Mouse (Mus musculus) NIH3T3 (cell line): ENCODE data around the gene Gm11116.
"Not testable (repeated sequence)": the region's sequence is repeated elsewhere in the genome, so short reads cannot be mapped to it uniquely, and the experiment has no call there.

Source experiments
- DNase-seq: peaks from one replicate; pipeline ENCODE4 v3.0.0-alpha.2; 2012; ENCODE audit warnings: low read depth

Gm11116 gene

DNA sequence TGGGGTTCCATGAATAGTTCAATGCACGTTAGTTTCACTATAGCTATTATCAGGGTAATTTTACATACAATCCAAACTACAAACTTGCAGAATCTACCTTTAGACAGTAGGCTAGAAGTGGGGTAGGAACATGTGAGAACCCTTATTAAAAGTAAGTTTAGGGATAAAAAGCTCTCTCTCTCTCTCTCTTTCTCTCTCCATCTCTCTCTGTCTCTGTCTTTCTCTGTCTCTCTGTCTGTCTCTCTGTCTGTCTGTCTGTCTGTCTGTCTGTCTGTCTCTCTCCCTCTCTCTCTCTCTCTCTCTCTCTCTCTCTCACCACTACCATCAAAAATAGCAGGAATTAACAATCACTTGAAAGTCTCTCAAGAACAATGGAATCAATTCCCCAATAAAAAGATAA, at the start of gene Gm11116:
Gene Gm11116, minus strand, starts transcription at position 101 of the 400 bp plus-strand sequence.
- no peak for DNase-seq

GRCm38 (mm10) chr5:88153999-88154398, 42.7 kb upstream of the Gm11116 start, which contains the start of gene Gm11115:
Gene Gm11115, minus strand, starts transcription at chr5:88154099.
- DNase-seq: no peak

DNA sequence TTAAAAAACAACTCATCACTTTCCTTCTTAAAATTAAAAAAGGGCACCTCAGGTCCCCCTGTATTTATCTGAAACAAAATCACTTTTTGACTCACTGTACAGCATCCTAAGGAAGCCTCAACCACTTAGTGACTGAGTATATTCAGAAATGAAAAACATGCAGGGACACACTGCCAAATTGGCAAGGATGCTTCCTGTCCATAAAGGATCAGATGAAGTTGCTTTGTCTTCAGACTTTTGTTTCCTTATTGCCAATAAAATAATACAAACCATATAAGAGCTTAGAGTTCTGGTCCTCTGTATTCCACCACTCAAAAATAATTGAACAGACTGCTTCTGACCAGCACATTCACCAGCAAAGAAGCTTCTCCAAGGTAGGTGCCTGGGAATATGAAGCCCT, 25.1 kb downstream of the Gm11116 start, which contains the start of gene Smr2:
Gene Smr2, plus strand, starts transcription at position 301 of the 400 bp plus-strand sequence.
- DNase-seq: not testable (repeated sequence)
